Mouse (Mus musculus) bone marrow macrophage, adult 2 months (primary cell): ENCODE measurements around the gene N4bp1.

Experiments used
- CTCF ChIP-seq: IDR thresholded peaks from 2 replicates; pipeline ENCODE4 v1.5.1; 2012; ENCODE audit warnings: low read depth, mild to moderate bottlenecking, low read length, moderate library complexity
- POLR2A ChIP-seq: IDR thresholded peaks from 2 replicates; pipeline ENCODE4 v1.6.1; 2012; ENCODE audit warnings: mild to moderate bottlenecking, low read depth, low read length, borderline replicate concordance

DNA sequence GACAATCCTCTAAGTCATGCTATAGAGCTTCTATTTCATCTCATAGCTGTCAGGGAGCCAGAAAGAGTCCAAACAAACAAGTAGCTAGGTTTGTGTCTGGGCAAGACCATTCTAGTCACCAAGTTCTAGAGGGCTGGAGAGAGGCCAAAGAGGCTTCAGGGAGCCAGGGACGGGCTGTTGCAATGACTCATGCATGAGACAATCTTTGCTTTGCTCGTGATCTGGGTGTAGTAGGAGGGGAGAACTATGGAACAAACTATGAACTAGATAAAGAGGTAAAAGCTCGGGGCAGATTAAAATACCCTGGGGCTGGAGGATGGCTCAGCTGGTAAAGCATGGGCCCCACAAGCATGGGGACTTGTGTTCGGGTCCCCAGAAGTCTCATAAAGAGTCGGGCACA, 116.6 kb downstream of the N4bp1 start:
- TF ChIP-seq CTCF (no peak), POLR2A (no peak)
